Mouse (Mus musculus): ENCODE data around the gene Lpcat3. TPM values are rescaled to one million over a fixed set of nuclear protein-coding genes. Genes with fewer than 3 reads are reported as not detected.

Gene Lpcat3
- polyA plus RNA-seq, 1 experiment from 2014 or later: 45.0 TPM

DNA sequence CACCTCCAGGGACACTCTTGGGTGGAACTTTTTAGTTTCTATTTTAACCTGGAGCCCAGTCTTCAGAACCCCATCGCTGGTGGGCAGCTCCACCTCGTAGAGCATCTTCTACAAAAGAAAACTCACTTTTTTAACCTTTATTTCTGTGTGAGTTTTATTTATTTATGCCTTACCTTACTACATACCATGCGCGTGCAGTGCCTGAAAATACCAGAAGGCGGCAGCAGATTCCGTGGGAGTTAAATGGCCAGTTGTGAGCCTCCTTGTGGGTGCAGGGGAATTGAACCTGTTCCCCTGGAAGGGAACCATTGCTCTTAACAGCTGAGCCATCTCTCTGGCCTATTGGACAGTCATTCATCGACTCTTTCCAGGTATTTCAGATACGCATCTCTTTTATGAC lies 21.8 kb upstream of the Lpcat3 start:
- no peaks in the 10 kb centered on the region for H3K36me3 ChIP-seq (ENCODE audit: control insufficient read depth, insufficient read depth, low read length)
- H3K27me3 ChIP-seq (ENCODE audit: control insufficient read depth, insufficient read depth, low read length): no peaks in the 10 kb centered on the region
- ATAC-seq (ENCODE audit: insufficient number of reproducible peaks, insufficient read depth, low FRiP score, low read depth): no peak
- no peak overlapping the region for H3K4me3 ChIP-seq (ENCODE audit: control insufficient read depth in 1 of 2, insufficient read depth in 1 of 2, low read depth in 1 of 2, low read length in 2 of 2)
- no peaks in the 10 kb centered on the region for H3K4me1 ChIP-seq (ENCODE audit: control insufficient read depth in 2 of 2, insufficient read depth in 2 of 2, low read length in 2 of 2)
- whole genome bisulfite sequencing: 35% methylated on average over 8 of the region's 8 CpGs
- H3K4me2 ChIP-seq (ENCODE audit: low read length): no peak overlapping the region
- H3K9ac ChIP-seq (ENCODE audit: low read length): no peak overlapping the region
- H3K9me3 ChIP-seq (ENCODE audit: control insufficient read depth, low read length): no peaks in the 10 kb centered on the region
- no peak overlapping the region for H3K27ac ChIP-seq (replicated peaks in 1 of 2; ENCODE audit: control insufficient read depth in 1 of 2, insufficient read depth in 1 of 2, low read depth in 2 of 2, low read length in 2 of 2)

GRCm38 (mm10) chr6:124646394-124646793 lies 16.4 kb upstream of the Lpcat3 start:
- Histone ChIP-seq H3K9ac (ENCODE audit: low read length) (no peak overlapping the region), H3K4me1 (ENCODE audit: control insufficient read depth in 2 of 2, insufficient read depth in 2 of 2, low read length in 2 of 2) (no peaks in the 10 kb centered on the region), H3K4me3 (ENCODE audit: control insufficient read depth in 1 of 2, insufficient read depth in 1 of 2, low read depth in 1 of 2, low read length in 2 of 2) (no peak overlapping the region), H3K27me3 (ENCODE audit: control insufficient read depth, insufficient read depth, low read length) (no peaks in the 10 kb centered on the region), H3K4me2 (ENCODE audit: low read length) (no peak overlapping the region), H3K9me3 (ENCODE audit: control insufficient read depth, low read length) (no peaks in the 10 kb centered on the region), H3K36me3 (ENCODE audit: control insufficient read depth, insufficient read depth, low read length) (no peaks in the 10 kb centered on the region), H3K27ac (replicated peaks in 1 of 2; ENCODE audit: control insufficient read depth in 1 of 2, insufficient read depth in 1 of 2, low read depth in 2 of 2, low read length in 2 of 2) (no peak overlapping the region)
- WGBS: 54% methylated on average over 1 of the region's 1 CpGs
- no peak for ATAC-seq (ENCODE audit: insufficient number of reproducible peaks, insufficient read depth, low FRiP score, low read depth)

DNA sequence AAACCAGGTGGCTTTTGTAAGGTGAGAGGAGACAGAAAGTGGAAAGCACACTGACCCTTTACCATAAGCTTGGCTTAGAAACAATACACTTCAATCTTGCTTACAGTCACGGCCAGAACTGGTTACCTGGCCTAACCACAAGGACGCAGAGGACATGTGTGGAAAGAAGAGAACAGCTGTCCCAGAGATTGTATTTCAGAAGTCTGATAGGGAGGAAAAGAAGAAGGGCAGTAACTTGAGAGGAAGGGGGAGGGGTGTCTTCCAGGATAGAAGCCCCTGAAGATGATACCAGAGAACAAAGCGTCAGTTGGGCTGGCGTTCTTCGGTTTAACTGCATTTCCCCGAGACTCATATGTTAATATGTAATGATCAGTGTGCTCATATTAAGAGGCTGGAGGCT lies 6.9 kb upstream of the Lpcat3 start:
- H3K36me3 ChIP-seq (ENCODE audit: control insufficient read depth, insufficient read depth, low read length): no peaks in the 10 kb centered on the region
- no peak for ATAC-seq (ENCODE audit: insufficient number of reproducible peaks, insufficient read depth, low FRiP score, low read depth)
- H3K4me1 ChIP-seq (ENCODE audit: control insufficient read depth in 2 of 2, insufficient read depth in 2 of 2, low read length in 2 of 2): no peaks in the 10 kb centered on the region
- H3K27ac ChIP-seq (replicated peaks in 1 of 2; ENCODE audit: control insufficient read depth in 1 of 2, insufficient read depth in 1 of 2, low read depth in 2 of 2, low read length in 2 of 2): no peak overlapping the region
- H3K9me3 ChIP-seq (ENCODE audit: control insufficient read depth, low read length): no peaks in the 10 kb centered on the region
- 48% methylated on average over 6 of the region's 6 CpGs for WGBS
- H3K9ac ChIP-seq (ENCODE audit: low read length): no peak overlapping the region
- no peaks in the 10 kb centered on the region for H3K27me3 ChIP-seq (ENCODE audit: control insufficient read depth, insufficient read depth, low read length)
- no peak overlapping the region for H3K4me3 ChIP-seq (ENCODE audit: control insufficient read depth in 1 of 2, insufficient read depth in 1 of 2, low read depth in 1 of 2, low read length in 2 of 2)
- H3K4me2 ChIP-seq (ENCODE audit: low read length): no peak overlapping the region

DNA sequence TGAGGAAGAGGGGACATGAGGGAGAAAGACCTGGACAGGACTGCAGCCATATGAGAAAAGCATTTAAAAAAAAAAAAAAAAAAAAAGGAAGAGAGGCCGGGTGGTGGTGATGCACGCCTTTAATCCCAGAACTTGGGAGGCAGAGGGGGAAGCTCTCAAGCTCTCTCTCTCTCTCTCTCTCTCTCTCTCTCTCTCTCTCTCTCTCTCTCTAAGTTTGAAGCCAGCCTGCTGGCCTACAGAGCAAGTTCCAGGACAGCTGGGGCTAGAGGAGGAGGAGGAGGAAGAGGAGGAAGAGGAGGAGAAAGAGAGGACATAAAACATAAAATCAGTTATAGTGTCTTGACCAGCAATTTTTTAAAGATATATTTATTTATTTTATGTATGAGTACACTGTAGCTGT lies 4.8 kb upstream of the Lpcat3 start:
- Histone ChIP-seq H3K9ac (ENCODE audit: low read length) (no peak overlapping the region), H3K4me2 (ENCODE audit: low read length) (no peak overlapping the region), H3K27ac (replicated peaks in 1 of 2; ENCODE audit: control insufficient read depth in 1 of 2, insufficient read depth in 1 of 2, low read depth in 2 of 2, low read length in 2 of 2) (no peak overlapping the region), H3K9me3 (ENCODE audit: control insufficient read depth, low read length) (no peaks in the 10 kb centered on the region), H3K4me1 (ENCODE audit: control insufficient read depth in 2 of 2, insufficient read depth in 2 of 2, low read length in 2 of 2) (no peaks in the 10 kb centered on the region; a peak in 1 of 4 replicates), H3K4me3 (ENCODE audit: control insufficient read depth in 1 of 2, insufficient read depth in 1 of 2, low read depth in 1 of 2, low read length in 2 of 2) (no peak overlapping the region), H3K36me3 (ENCODE audit: control insufficient read depth, insufficient read depth, low read length) (no peaks in the 10 kb centered on the region), H3K27me3 (ENCODE audit: control insufficient read depth, insufficient read depth, low read length) (no peaks in the 10 kb centered on the region)
- ATAC-seq (ENCODE audit: insufficient number of reproducible peaks, insufficient read depth, low FRiP score, low read depth): no peak
- 61% methylated on average over 2 of the region's 2 CpGs for WGBS

DNA sequence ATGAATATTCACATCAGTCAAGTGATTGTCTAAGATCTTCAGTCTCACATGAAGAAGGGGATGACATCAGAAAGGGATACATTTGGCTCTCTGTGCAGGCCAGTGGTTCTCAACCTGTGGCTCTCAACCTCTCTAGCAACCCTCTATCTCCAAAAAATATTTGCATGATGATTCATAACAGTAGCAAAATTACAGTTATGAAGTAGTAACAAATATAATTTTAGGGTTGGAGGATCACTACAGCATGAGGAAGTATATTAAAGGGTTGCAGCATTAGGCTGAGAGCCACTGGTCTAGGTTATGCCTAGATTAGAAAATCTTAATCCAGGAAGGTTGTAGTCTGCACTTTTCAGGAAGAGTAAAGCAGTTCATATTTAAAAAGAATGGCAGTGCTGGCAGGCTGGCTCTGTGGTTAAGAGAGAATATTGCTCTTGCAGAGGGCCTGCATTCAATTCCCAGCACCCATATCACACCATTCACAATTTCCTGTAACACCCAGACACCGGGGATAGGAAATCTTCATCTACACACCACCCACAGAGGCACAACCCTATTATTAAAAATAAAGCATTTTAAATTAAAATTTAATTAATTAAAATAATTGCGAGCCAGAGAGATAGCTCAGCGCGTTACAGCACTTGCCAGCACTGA lies 1.5 kb upstream of the Lpcat3 start:
- ATAC-seq (ENCODE audit: insufficient number of reproducible peaks, insufficient read depth, low FRiP score, low read depth): no peak
- Histone ChIP-seq H3K4me2 (ENCODE audit: low read length) (no peak overlapping the region), H3K27me3 (ENCODE audit: control insufficient read depth, insufficient read depth, low read length) (no peaks in the 10 kb centered on the region), H3K27ac (replicated peaks in 1 of 2; ENCODE audit: control insufficient read depth in 1 of 2, insufficient read depth in 1 of 2, low read depth in 2 of 2, low read length in 2 of 2) (no peak overlapping the region), H3K4me1 (ENCODE audit: control insufficient read depth in 2 of 2, insufficient read depth in 2 of 2, low read length in 2 of 2) (peaks cover 0 to 7% of the 10 kb centered on the region in 2 experiments; a peak in 3 of 4 replicates), H3K9ac (ENCODE audit: low read length) (no peak overlapping the region), H3K4me3 (ENCODE audit: control insufficient read depth in 1 of 2, insufficient read depth in 1 of 2, low read depth in 1 of 2, low read length in 2 of 2) (no peak overlapping the region), H3K36me3 (ENCODE audit: control insufficient read depth, insufficient read depth, low read length) (no peaks in the 10 kb centered on the region; the same call in 1 of the 2 replicates), H3K9me3 (ENCODE audit: control insufficient read depth, low read length) (no peaks in the 10 kb centered on the region)
- 95% methylated on average over 4 of the region's 4 CpGs for WGBS

DNA sequence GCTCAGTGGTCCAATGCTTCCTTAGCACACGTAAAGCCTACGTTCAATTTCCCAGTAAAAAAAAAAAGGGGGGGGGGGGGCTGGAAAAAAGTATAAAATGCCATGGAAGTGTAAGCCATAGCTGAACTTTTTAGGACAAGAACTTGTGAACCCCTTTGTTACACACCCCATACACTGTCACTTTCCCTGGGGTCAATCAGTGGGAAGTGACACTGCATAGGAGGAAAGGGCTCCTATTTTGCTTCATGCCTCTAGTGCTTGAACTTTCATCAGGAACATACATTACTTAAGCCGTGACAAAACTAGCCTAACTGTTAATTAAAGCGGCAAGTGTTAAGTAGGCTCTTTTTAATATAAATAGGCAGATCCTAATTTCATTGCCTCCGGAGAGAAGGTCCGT lies 832 bp upstream of the Lpcat3 start:
- H3K9me3 ChIP-seq (ENCODE audit: control insufficient read depth, low read length): no peaks in the 10 kb centered on the region
- WGBS: 27% methylated on average over 6 of the region's 6 CpGs
- peak overlapping the region; percentile 69 for H3K9ac ChIP-seq (ENCODE audit: low read length)
- H3K27ac ChIP-seq (replicated peaks in 1 of 2; ENCODE audit: control insufficient read depth in 1 of 2, insufficient read depth in 1 of 2, low read depth in 2 of 2, low read length in 2 of 2): peak overlapping the region; percentile 71 to 83
- peaks cover 0 to 7% of the 10 kb centered on the region in 2 experiments; a peak in 3 of 4 replicates for H3K4me1 ChIP-seq (ENCODE audit: control insufficient read depth in 2 of 2, insufficient read depth in 2 of 2, low read length in 2 of 2)
- no peak for ATAC-seq (ENCODE audit: insufficient number of reproducible peaks, insufficient read depth, low FRiP score, low read depth)
- H3K4me2 ChIP-seq (ENCODE audit: low read length): peak overlapping the region; percentile 77
- H3K27me3 ChIP-seq (ENCODE audit: control insufficient read depth, insufficient read depth, low read length): no peaks in the 10 kb centered on the region
- H3K36me3 ChIP-seq (ENCODE audit: control insufficient read depth, insufficient read depth, low read length): no peaks in the 10 kb centered on the region; the same call in 1 of the 2 replicates
- H3K4me3 ChIP-seq (ENCODE audit: control insufficient read depth in 1 of 2, insufficient read depth in 1 of 2, low read depth in 1 of 2, low read length in 2 of 2): peak overlapping the region; percentile 69 to 94

DNA sequence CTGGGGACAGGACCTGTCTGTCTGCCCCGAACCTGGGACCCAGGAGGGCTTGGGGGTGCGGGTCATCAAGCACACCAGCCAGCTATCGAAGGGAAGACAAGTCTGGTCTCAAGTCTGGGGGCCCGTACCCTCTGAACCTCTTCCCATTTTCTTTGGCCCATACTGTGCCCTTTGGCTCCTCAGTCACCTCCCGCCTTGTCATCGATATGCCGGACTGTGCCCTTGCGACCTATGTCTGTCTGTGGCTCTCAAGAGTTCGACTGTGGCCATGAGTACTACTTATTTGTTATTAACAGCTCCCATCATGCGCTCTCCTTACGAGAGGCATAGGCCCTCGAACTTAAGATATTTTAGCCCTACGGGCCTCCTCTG lies 583 bp downstream of the Lpcat3 start:
- Histone ChIP-seq H3K9me3 (ENCODE audit: control insufficient read depth, low read length) (no peaks in the 10 kb centered on the region), H3K9ac (ENCODE audit: low read length) (peak overlapping the region; percentile 69), H3K4me1 (ENCODE audit: control insufficient read depth in 2 of 2, insufficient read depth in 2 of 2, low read length in 2 of 2) (peaks cover 0 to 7% of the 10 kb centered on the region in 2 experiments; a peak in 3 of 4 replicates), H3K27ac (replicated peaks in 1 of 2; ENCODE audit: control insufficient read depth in 1 of 2, insufficient read depth in 1 of 2, low read depth in 2 of 2, low read length in 2 of 2) (peak overlapping the region; percentile 50 to 83; a peak in 3 of 4 replicates), H3K4me2 (ENCODE audit: low read length) (peak overlapping the region; percentile 77), H3K27me3 (ENCODE audit: control insufficient read depth, insufficient read depth, low read length) (no peaks in the 10 kb centered on the region), H3K4me3 (ENCODE audit: control insufficient read depth in 1 of 2, insufficient read depth in 1 of 2, low read depth in 1 of 2, low read length in 2 of 2) (peak overlapping the region; percentile 69 to 94), H3K36me3 (ENCODE audit: control insufficient read depth, insufficient read depth, low read length) (no peaks in the 10 kb centered on the region; the same call in 1 of the 2 replicates)
- no peak for ATAC-seq (ENCODE audit: insufficient number of reproducible peaks, insufficient read depth, low FRiP score, low read depth)
- 15% methylated on average over 13 of the region's 13 CpGs for WGBS

- WGBS: 84% methylated on average over 7 of the region's 7 CpGs
- no peak overlapping the region for H3K4me3 ChIP-seq (ENCODE audit: control insufficient read depth in 1 of 2, insufficient read depth in 1 of 2, low read depth in 1 of 2, low read length in 2 of 2)
- H3K27ac ChIP-seq (replicated peaks in 1 of 2; ENCODE audit: control insufficient read depth in 1 of 2, insufficient read depth in 1 of 2, low read depth in 2 of 2, low read length in 2 of 2): no peak overlapping the region
- H3K9me3 ChIP-seq (ENCODE audit: control insufficient read depth, low read length): no peaks in the 10 kb centered on the region
- no peak for ATAC-seq (ENCODE audit: insufficient number of reproducible peaks, insufficient read depth, low FRiP score, low read depth)
- no peaks in the 10 kb centered on the region; the same call in 1 of the 2 replicates for H3K36me3 ChIP-seq (ENCODE audit: control insufficient read depth, insufficient read depth, low read length)
- peaks cover 0 to 7% of the 10 kb centered on the region in 2 experiments; a peak in 3 of 4 replicates for H3K4me1 ChIP-seq (ENCODE audit: control insufficient read depth in 2 of 2, insufficient read depth in 2 of 2, low read length in 2 of 2)
- H3K27me3 ChIP-seq (ENCODE audit: control insufficient read depth, insufficient read depth, low read length): no peaks in the 10 kb centered on the region
- peak overlapping the region; percentile 77 for H3K4me2 ChIP-seq (ENCODE audit: low read length)
- no peak overlapping the region for H3K9ac ChIP-seq (ENCODE audit: low read length)
Measured at GRCm38 (mm10) chr6:124664256-124664655, 1.4 kb downstream of the Lpcat3 start.
